Mouse (Mus musculus): Measurements from ENCODE around the gene Ddx6.

- no peak for TF ChIP-seq POLR2A (IDR thresholded peaks at IDR 0.05; ENCODE audit: borderline replicate concordance, insufficient read depth, low read length)
- TF ChIP-seq CTCF (IDR thresholded peaks at IDR 0.05; ENCODE audit: borderline replicate concordance, insufficient read depth, low read depth, low read length) = no peak
These were observed 83.3 kb downstream of the Ddx6 start for GRCm38 (mm10) chr9:44688013-44688412.

Data from cerebellum, adult 2 months (tissue).